Mouse (Mus musculus) frontal cortex, postnatal 10 days (tissue): ENCODE data around the gene Prkg1.
A peak's percentile ranks its signal among the peaks of the same experiment; 100 is the strongest.

Experiments
- DNase-seq, 2 experiments: peaks; one replicate each; pipeline ENCODE4 v3.0.0; 2022; ENCODE audit warnings: low spot score in 2 of 2, mixed read lengths in 1 of 2

The Prkg1 gene

DNA sequence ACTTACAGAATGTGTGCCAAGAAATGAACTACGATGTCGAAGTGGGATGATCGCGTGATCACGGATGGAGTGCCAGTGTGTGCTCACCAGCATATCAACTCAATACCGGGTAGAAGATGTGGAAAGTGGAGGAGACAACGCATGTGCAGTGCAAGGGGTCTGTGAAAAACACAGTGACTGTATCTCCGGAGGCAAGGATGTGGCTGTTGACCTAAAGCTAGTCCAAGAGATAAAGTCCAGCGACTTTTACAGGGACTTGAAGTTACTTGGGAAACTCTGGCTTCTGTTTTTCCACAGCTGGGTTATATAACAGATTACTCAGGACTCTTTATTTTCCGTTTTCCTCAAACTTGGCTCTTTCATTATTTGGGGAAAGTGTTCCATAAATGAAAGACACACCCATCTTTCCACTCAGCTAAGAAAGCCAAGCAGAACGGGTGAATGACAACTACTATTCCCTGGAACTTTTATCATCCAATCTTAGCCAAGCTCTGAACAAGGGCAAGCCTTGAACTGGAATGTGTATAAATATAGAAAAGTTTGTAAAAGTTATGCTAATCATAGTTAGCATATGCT, 699.5 kb downstream of the Prkg1 start:
- DNase-seq = no peak

DNA sequence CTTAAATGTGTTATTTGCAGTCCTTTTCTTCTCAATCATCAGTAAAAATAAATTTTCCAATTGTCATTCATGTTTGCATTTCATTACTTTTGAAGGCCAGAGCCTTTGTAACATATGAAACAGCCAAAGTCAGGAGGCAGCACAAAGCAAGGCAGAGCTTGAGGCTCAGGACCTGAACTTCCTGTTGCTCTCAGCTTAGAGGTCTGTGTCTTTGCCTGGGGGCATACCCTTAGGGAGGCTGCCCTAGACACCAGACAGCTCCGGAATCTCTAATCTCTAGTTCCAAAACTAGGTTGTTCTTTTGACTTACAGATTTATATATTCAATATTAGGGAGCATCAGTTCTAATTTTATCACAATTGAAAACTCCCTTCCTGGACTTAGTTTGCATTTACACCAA, 700.1 kb downstream of the Prkg1 start:
- DNase-seq = no peak

DNA sequence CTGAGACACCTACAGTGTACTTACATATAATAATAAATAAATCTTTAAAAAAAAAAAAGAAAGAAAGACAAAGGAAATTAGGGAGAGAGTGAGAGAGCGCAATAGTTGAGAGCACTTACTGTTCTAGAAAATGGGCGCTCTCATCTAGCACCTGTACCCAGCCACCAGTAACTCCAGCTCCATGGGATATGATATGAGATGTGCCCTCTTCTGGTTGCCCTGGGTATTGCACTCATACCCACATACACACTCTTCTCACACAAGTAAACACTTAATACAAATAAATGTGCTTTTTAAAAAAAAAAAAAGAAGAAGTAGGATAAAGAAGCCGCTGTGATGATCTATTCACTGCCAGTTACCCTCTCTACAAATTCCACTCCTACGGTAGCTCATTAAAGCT, 718.2 kb downstream of the Prkg1 start:
- no peak for DNase-seq

DNA sequence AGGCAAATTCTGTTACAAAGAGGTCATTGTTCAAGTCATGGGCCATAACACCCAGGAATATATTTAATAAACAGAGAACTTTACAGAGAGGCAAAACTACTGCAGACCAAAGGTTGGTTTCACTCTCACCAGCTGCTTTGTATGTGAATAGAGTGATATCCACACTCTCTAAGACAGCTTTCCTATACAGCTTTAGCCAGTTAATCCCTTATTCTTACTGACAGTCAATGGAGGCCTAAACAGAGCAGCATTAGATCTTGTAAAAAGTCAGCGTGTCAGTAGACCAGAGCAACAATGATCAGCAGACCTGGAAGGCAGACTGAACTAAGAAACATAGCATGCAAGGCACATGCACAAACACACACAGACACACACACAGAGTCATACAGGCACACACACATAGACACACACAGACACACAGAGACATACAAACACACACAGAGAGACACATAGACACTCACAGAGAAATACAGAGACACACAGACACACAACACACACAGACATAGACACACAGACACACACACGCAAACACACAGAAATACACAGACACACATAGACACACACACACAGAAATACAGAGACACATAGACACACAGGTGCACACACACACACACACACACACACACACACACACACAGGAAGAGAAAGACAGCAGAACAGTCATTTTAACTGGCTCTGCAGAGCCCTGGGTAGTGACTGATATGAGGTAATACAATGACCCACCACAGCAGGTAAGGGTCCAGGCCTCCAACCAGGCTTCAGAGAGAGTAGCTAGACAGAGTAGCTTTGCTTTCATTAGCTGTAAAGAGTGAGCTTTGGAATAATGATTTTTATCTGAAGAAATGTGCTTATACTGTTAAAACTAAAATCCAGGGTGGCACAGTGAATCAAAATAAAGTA, 723.6 kb downstream of the Prkg1 start:
- DNase-seq = no peak

DNA sequence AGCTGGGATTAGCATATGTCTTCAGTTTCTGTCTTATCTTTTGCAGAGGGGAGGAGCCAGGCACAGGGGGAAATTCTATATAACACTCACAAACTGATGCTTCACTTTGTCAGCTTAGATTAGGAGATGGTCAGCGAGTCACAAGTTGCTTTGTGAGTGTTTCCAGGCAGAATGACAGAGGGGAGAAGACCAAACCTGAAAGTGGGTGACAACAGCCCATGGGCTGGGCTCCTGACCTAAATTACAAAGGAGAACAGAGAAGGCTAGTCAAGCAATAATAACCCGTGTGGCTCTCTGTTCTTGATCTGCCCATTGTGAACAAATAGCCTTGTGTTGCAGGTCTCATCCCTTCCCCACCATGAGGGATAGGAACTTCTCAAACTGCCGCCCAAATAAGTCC, 725.9 kb downstream of the Prkg1 start:
- DNase-seq = no peak

DNA sequence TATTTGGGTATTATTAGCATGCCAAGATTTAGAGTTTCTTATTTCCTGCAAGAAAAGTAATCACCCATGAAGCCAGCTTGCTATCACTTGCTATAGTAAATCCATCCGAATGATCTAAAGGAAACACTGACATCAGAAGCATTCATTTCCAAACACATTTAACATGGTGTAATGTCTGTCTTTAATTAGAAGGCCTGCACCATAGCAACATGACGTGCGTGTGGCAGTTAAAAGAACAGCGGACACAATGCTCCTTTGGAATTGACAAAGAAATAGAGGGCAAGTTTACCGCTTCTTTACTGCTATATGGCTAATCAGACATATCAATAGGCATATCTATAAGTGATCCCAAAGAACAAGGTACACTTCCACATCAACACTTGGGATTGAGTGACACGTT, 733.2 kb downstream of the Prkg1 start:
- DNase-seq = no peak

DNA sequence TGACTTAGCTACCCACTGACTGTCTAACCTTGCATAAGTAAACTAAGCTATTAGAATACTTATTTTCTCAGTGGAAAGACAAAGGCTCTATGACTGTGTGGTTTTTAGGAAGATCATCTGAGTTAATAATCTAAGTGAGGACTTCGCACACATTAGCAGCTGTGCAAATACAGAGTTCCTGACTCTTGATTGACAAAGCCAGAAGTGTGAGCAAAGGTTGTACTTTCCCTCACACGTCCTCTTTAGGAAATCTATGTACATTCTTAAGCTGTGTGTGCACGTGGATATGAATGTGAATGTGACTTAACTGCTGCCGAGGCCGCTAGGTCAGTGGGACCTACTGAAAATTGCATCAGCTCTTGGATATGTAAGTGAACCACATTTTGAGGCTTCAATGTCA, 738.0 kb downstream of the Prkg1 start:
- no peak for DNase-seq

DNA sequence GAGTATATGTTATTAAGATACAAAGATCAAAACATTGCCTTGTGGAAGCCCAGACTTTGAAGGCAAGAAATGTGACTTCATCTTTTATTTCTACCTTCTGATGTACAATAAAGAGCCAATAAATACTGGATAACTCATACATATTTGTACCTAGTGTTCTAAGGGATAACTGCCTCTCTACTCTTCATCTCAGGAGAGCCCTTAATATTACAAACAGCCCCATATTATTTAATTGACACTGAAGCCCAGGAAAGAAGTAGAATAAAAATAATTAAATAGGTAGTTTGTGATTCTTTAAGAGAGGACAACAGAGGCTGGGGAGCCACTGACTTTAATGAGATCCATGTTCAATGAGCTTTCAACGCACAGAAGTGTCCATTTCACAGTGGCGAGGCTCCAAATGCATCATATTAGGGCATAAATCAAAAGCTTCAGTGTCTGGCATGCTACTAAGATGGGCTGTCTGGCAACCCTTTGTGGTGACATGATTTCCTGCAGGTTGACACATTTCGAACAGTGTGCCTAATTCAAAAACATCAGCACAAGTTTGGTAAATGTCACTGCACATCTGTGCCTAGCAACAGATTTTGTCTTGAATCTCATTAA, 753.2 kb downstream of the Prkg1 start:
- DNase-seq = no peak

DNA sequence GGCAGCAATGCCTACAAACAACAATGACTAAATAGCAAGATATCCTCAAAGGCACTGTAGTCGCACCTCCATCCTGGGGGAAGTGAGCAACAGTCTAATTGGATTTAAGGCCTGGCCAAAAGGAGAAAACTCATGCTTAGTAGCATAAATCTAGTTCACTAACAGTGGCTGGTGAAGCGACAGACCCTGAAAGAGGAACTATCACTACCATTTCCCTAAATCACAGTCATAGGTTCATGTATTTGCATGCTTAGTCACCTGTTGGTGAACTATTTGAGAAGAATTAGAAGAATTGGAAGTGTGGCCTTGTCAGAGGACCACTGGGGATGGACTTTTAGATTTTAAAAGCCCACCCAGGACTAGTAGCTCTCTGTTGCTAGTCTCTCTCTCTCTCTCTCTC, 766.3 kb downstream of the Prkg1 start:
- DNase-seq = no peak

DNA sequence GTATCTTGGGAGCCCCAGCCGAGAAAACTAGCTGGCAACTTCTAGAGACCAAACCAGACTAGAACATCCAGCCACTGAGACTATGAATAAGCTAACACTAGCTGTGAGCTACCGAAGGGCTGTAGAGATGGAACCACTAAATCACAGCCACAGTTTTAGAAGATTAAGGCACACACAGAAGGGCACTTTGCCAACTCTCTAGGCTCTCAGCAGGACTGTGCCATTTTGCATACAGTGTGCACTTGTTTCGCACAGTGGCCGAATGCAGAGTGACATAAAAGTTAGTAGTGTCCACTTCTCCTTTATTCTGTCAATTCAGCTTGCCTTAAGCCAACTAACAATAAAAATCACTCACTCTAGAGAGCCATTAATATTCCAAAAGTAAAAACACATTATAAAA, 774.4 kb downstream of the Prkg1 start:
- DNase-seq = no peak

DNA sequence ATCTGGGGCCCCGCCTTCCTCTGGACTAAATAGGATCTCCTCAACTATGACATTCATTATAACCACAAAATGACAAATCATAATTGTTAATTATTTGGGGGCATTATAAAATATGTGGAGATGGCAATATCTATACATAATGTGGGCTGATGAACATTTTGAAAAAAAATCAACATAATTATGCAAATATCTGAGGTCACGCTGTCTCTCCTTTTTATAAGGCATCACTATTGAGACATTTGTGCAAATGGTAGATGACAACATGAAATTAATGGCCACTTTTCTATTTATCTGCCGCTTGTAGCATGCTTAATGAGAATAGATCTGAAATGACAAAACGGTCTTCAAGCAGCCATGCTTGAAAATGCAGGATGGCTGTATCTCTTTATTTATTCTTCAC, 782.4 kb downstream of the Prkg1 start:
- DNase-seq = no peak

DNA sequence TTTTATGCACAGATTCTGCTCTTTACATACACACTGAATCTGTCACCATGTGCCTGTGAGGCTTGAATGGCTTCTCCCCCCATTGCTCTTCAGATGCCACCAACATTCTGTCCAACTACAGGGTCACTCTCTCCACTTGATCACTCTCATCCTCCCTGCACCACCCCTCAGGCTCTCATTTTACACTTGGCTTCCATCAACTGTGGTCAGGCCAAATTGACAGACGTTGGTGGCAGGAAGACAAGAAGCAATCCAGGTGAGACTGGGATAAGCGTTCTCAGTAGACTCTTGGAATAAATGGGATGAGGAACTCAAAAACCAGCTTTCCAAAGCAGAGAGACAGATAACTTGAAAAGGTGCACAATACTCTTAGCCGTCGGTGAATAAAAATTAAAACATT, 786.7 kb downstream of the Prkg1 start:
- DNase-seq = no peak

DNA sequence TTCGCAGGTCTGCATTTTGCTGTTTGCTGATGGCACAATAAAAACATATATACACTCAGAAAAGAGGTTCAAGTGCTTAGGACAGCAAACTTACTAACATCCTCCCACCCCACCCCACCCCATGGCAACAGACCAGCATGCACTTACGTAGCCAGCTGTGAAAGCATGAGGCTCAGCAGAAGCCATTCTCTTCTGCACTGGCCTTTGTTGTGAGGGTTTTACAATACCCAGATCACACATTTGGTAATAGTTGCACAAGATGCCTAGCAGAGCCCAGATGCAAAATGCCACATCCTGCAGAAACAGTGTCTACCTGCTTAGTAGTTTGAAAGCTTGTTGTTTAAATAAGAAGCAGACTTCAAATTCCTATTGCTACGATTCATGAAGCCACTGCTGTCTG, 814.2 kb downstream of the Prkg1 start:
- no peak for DNase-seq

DNA sequence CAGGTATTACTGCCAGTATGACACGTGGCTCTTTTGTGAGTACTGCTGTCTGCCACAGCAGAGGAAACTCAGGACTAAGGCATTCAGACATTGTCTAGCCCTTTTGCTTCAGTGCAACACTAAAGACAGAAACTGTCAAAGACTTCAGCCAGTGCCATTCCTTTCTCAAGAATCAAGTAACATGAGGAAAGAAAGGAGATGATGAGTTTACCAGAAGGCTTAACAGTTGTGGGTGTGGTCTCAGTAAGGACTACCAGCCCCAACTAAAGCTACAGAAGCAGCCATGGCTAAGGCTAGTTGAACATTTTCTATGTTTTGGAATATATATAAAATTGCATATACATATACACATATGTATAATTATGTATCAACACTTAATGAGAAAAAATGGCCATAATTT, 816.6 kb downstream of the Prkg1 start:
- DNase-seq = no peak

DNA sequence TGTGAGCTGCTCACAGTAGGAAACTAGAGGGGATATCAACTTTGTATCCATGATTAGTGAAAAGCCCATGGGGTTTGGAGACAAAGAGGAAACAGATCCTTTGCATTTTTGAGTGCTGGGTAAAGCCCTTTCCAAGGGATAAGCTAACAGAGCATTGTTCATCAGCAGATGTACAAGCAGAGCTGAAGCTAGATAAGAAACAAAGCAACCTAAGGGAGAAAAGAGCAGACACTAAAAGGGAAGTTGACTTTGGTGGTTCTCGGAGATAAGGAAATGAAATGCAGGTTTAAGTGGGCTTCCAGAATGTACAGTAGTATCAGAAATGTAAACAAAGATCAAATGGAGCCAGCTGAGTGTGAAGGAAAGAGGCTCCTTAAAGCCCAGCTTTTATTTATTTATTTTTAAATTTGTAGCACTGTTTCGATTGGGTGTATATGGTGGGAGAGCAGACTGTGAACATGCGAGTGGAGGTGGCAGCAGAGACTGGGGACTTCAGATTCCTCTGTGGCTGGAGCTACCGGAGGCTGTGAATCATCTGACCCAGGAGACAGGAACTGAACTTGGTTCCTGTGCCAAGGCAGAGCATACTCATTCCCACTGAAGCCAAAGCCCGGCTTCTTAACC, 822.4 kb downstream of the Prkg1 start:
- no peak for DNase-seq

DNA sequence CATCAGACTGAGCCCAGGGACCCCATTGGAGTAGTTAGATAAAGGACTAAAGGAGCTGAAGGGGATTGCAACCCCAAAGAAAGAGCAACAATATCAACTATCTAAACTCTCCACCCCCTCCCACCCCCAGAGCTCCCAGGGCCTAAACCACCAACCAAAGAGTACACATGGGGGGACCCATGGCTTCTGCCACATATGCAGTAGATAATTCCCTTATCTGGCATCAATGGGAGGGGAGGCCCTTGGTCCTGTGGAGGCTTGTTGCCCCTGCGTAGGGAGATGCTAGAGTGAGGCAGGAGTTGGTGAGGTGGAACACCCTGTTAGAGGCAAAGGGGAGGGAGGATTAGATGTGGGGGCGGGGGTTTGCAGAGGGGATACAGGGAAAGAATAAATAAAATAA, 826.8 kb downstream of the Prkg1 start:
- no peak for DNase-seq

DNA sequence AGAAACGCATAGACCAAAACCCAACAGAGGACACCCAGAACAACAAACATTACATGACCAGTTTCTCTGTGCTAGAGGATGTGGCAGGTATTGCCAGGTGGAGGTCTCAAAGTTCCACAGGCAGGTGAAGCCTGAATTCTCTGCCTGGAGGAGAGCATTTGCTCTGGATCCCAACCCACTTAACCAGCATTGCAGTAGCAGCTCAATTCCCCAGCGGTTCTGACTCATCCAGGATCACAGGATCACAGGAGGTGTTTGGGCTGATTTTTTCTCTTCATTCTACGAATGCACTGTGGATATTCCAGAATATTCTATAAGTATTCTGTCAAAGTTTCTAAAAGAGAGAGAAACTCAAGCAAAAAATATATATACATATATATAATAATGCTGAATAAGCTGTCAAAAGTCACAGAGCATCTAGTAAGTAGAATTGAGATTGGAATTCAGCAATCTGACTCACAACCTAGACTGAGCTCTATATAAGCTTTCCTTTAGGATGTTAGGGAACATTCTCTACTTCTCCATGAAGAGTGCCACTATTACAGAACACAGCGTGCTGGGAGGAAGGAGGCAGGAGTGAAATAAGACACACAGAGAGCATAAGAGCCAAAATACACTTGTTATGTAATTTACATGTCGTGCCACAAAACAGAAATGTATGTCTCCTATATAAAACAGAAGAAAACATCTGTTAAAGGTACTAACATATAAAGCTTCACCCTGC, 833.2 kb downstream of the Prkg1 start:
- DNase-seq = no peak

DNA sequence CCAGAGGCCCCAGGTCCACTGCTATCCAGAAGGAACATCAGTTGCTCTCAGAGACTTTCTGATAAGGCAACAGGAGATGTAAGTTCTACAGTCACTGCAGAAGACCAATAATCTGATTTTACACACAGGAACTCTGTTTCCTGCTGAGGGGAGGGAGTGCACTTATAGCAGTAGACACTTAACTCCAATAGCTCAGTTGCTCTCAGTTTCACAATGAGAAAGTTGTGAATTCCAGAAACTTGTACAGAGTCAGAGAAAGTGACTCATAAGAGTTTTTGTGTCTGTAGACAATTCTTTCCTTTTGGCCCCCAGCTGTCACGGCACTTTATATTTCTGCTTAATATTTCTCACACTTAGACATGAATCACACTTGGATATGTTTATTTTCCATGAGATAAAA, 840.8 kb downstream of the Prkg1 start:
- DNase-seq = no peak

DNA sequence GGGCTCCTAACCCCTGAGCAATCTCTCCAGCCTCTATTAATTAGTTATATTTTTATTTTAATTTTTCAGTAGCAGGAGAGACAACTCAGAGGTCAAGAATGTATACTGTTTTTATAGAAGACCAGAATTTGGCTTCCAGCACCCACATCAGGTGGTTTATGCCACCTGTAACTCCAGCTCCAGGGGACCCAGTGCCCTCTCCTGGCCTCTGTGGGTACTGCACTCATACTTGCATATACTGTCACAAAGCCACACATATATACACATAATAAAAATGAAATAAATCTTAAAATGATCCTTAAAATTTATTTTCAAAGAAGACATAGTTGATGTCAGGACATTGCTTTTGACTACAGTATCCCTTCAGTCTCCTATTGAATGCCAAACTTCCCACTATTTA, 862.5 kb downstream of the Prkg1 start:
- no peak for DNase-seq

DNA sequence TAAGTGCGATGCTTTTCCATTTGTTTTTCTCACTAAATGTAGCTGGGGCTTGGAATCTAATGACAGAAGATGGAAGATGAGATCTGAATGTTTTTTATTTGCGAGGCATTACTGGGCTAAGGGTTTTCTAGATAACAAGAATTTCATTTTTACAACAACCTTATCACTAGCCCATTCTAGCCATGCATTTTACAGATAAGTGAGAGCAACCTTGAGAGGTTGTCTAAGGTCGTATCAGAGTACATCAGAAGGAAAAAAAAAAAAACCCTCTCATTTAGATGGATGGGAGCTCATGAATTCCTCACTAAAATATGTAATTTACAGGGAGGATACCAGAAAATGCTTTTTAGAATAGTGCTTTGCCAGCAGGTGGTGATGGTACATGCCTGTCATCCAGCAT, 863.8 kb downstream of the Prkg1 start:
- DNase-seq = no peak

DNA sequence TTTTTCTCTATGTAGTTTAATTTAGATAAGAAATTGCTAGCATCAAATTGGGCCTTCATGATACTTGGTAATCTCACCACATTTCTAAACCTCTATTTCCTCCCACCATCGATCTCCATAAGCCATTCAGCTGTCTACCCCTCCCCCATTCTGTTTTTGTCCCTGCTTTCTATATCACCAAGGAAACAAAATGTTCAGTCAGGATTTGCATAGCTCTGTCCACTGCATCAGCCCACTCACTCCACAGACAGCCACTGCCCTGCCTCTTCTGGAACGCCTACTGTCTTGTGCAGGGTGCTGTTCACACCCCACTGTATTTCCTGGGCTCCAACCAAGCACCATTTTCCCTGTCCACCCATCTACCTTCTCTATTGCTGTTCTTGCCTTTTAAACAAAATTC, 874.5 kb downstream of the Prkg1 start:
- peak in 1 of 2 experiments; percentile 14 for DNase-seq

DNA sequence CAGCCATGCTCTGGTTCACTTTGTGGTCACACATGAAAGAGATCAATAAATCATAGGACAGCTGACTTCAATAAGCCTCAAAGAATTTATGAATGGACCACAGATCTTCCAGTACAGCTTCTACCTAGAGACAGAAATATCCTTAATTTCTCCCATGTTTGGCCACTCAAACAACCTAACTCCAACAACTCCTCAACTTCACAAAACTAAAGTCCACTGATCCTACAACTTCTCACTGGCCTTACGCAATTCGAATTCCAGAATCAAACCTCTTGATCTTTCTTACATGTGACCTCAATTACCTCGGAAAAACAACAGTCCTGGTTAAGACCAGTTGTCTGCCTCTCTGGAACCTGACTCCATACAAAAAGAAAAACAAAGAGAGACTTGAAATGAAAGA, 875.0 kb downstream of the Prkg1 start:
- DNase-seq = no peak
